Mouse (Mus musculus): Measurements from ENCODE around the gene Pex26. TPM values are rescaled to one million over a fixed set of nuclear protein-coding genes. Genes with fewer than 3 reads are reported as not detected.

The Pex26 gene
- polyA plus RNA-seq, 1 experiment from 2014 or later, result 12.8 TPM

- Histone ChIP-seq H3K27me3 (ENCODE audit: insufficient read depth, low read length) (no peaks in the 10 kb centered on the region), H3K4me2 (replicated peaks; ENCODE audit: low read depth, low read length) (no peak overlapping the region), H3K9ac (replicated peaks; ENCODE audit: low read length) (no peak overlapping the region), H3K4me1 (ENCODE audit: insufficient read depth, low read length) (no peaks in the 10 kb centered on the region), H3K27ac (ENCODE audit: low read length) (no peak overlapping the region), H3K36me3 (ENCODE audit: insufficient read depth, low read length) (no peaks in the 10 kb centered on the region), H3K9me3 (ENCODE audit: low read length) (no peaks in the 10 kb centered on the region), H3K4me3 (ENCODE audit: low read length) (no peak overlapping the region)
- ATAC-seq (ENCODE audit: low FRiP score, low TSS enrichment), result no peak
- 93% methylated on average over 5 of the region's 5 CpGs for WGBS
Measured at GRCm38 (mm10) chr6:121159616-121160015, 23.9 kb upstream of the Pex26 start.

GRCm38 (mm10) chr6:121160126-121160525, 23.3 kb upstream of the Pex26 start:
- WGBS, result 31% methylated on average over 6 of the region's 6 CpGs

DNA sequence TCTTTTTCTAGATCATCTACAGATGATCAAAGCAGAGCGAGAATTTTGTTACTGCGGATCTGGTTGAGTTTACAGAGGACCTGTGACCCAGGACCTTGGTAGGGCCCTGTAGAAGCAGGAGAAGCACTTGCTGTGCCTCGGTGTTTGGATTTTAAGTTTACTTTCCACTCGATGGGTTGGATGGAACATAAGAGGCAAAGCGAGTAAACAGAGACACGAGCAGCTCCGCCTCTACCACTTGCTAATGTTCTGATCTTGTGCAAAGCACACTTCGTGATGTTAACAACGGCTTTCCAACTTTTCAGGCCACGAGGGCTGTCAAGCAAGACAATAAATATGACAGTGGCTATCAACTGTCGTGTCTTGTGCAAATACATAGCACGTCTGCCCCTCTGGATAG, 20.9 kb upstream of the Pex26 start:
- ATAC-seq (ENCODE audit: low FRiP score, low TSS enrichment), result no peak
- H3K27me3 ChIP-seq (ENCODE audit: insufficient read depth, low read length), result no peaks in the 10 kb centered on the region

More at GRCm38 (mm10) chr6:121160126-121160525, 23.3 kb upstream of the Pex26 start:
- H3K9ac ChIP-seq (replicated peaks; ENCODE audit: low read length), result no peak overlapping the region
- no peak for ATAC-seq (ENCODE audit: low FRiP score, low TSS enrichment)
- no peaks in the 10 kb centered on the region for H3K4me1 ChIP-seq (ENCODE audit: insufficient read depth, low read length)
- H3K27ac ChIP-seq (ENCODE audit: low read length), result no peak overlapping the region
- no peaks in the 10 kb centered on the region for H3K27me3 ChIP-seq (ENCODE audit: insufficient read depth, low read length)
- no peaks in the 10 kb centered on the region for H3K9me3 ChIP-seq (ENCODE audit: low read length)
- H3K4me3 ChIP-seq (ENCODE audit: low read length), result no peak overlapping the region
- H3K36me3 ChIP-seq (ENCODE audit: insufficient read depth, low read length), result no peaks in the 10 kb centered on the region
- H3K4me2 ChIP-seq (replicated peaks; ENCODE audit: low read depth, low read length), result no peak overlapping the region

DNA sequence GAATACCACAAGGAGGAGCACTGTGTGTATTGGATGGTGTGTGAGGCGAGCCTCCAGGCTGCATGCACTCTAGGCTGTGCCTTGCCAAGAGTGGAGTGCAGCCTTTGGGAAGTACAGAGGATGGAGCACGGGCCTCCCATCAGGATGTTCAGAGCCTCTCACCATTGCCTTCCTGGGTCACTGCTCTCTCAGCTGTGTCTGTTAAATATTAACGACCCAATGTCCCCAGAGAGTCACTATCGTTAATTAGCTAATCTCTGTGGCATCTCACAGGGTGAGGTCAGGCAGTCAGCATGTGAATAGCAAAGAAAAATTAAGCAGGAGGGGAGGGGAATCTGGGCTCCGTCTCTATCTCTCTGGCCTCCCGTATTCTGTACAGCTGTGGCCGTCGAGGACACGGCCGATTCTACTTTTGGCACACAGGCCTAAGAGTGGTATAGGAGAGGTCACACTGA, 17.3 kb upstream of the Pex26 start:
- 30% methylated on average over 10 of the region's 10 CpGs for WGBS
- Histone ChIP-seq H3K4me1 (ENCODE audit: insufficient read depth, low read length) (peaks cover 20% of the 10 kb centered on the region), H3K27ac (ENCODE audit: low read length) (peak overlapping the region; percentile 54), H3K27me3 (ENCODE audit: insufficient read depth, low read length) (no peaks in the 10 kb centered on the region), H3K4me3 (ENCODE audit: low read length) (no peak overlapping the region), H3K9ac (replicated peaks; ENCODE audit: low read length) (no peak overlapping the region), H3K4me2 (replicated peaks; ENCODE audit: low read depth, low read length) (no peak overlapping the region), H3K36me3 (ENCODE audit: insufficient read depth, low read length) (no peaks in the 10 kb centered on the region), H3K9me3 (ENCODE audit: low read length) (no peaks in the 10 kb centered on the region)
- ATAC-seq (ENCODE audit: low FRiP score, low TSS enrichment), result peak; percentile 97

More for the DNA sequence above, 20.9 kb upstream of the Pex26 start:
- Histone ChIP-seq H3K4me1 (ENCODE audit: insufficient read depth, low read length) (peaks cover 15% of the 10 kb centered on the region), H3K9me3 (ENCODE audit: low read length) (no peaks in the 10 kb centered on the region), H3K27ac (ENCODE audit: low read length) (no peak overlapping the region), H3K36me3 (ENCODE audit: insufficient read depth, low read length) (no peaks in the 10 kb centered on the region), H3K4me2 (replicated peaks; ENCODE audit: low read depth, low read length) (no peak overlapping the region), H3K9ac (replicated peaks; ENCODE audit: low read length) (no peak overlapping the region), H3K4me3 (ENCODE audit: low read length) (no peak overlapping the region)
- 82% methylated on average over 12 of the region's 12 CpGs for WGBS

GRCm38 (mm10) chr6:121167381-121167975, 16.0 kb upstream of the Pex26 start:
- Histone ChIP-seq H3K9me3 (ENCODE audit: low read length) (no peaks in the 10 kb centered on the region), H3K36me3 (ENCODE audit: insufficient read depth, low read length) (no peaks in the 10 kb centered on the region), H3K27me3 (ENCODE audit: insufficient read depth, low read length) (no peaks in the 10 kb centered on the region), H3K27ac (ENCODE audit: low read length) (no peak overlapping the region), H3K4me3 (ENCODE audit: low read length) (no peak overlapping the region), H3K4me1 (ENCODE audit: insufficient read depth, low read length) (peaks cover 20% of the 10 kb centered on the region), H3K9ac (replicated peaks; ENCODE audit: low read length) (no peak overlapping the region), H3K4me2 (replicated peaks; ENCODE audit: low read depth, low read length) (no peak overlapping the region)
- WGBS, result 68% methylated on average over 7 of the region's 7 CpGs
- no peak for ATAC-seq (ENCODE audit: low FRiP score, low TSS enrichment)

GRCm38 (mm10) chr6:121171102-121171501, 12.4 kb upstream of the Pex26 start:
- Histone ChIP-seq H3K27me3 (ENCODE audit: insufficient read depth, low read length) (no peaks in the 10 kb centered on the region), H3K4me3 (ENCODE audit: low read length) (no peak overlapping the region), H3K4me1 (ENCODE audit: insufficient read depth, low read length) (peaks cover 17% of the 10 kb centered on the region), H3K9me3 (ENCODE audit: low read length) (no peaks in the 10 kb centered on the region), H3K36me3 (ENCODE audit: insufficient read depth, low read length) (no peaks in the 10 kb centered on the region), H3K27ac (ENCODE audit: low read length) (no peak overlapping the region), H3K9ac (replicated peaks; ENCODE audit: low read length) (no peak overlapping the region), H3K4me2 (replicated peaks; ENCODE audit: low read depth, low read length) (no peak overlapping the region)
- ATAC-seq (ENCODE audit: low FRiP score, low TSS enrichment), result no peak
- 74% methylated on average over 6 of the region's 6 CpGs for WGBS

DNA sequence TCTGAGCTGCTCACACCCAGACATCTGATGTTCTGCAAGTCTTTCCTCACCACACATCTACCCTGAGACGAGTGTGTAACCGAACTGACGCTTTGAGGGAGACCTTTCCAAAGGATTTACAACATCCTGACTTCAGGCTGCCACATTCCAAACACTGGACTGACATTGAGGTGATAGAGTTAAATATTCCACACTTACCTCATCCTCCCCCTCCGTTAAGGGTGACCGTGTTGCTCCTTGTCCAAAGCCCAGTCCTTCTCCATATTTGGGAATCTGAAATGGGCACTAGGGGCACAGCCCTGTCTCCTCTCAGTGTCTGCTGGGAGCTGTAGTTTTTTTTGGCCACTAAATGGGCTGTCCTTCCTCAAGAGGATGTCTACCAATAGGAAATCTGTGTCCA, 10.0 kb upstream of the Pex26 start:
- no peak for ATAC-seq (ENCODE audit: low FRiP score, low TSS enrichment)
- WGBS, result 15% methylated on average over 5 of the region's 5 CpGs
- Histone ChIP-seq H3K4me3 (ENCODE audit: low read length) (no peak overlapping the region), H3K4me1 (ENCODE audit: insufficient read depth, low read length) (peaks cover 7% of the 10 kb centered on the region; the same call in 1 of the 2 replicates), H3K9me3 (ENCODE audit: low read length) (no peaks in the 10 kb centered on the region), H3K4me2 (replicated peaks; ENCODE audit: low read depth, low read length) (no peak overlapping the region), H3K9ac (replicated peaks; ENCODE audit: low read length) (no peak overlapping the region; the same call in 1 of the 2 replicates), H3K27ac (ENCODE audit: low read length) (no peak overlapping the region), H3K36me3 (ENCODE audit: insufficient read depth, low read length) (no peaks in the 10 kb centered on the region), H3K27me3 (ENCODE audit: insufficient read depth, low read length) (no peaks in the 10 kb centered on the region)

- Histone ChIP-seq H3K4me2 (replicated peaks; ENCODE audit: low read depth, low read length) (no peak overlapping the region), H3K9me3 (ENCODE audit: low read length) (no peaks in the 10 kb centered on the region), H3K9ac (replicated peaks; ENCODE audit: low read length) (no peak overlapping the region), H3K4me3 (ENCODE audit: low read length) (no peak overlapping the region), H3K27me3 (ENCODE audit: insufficient read depth, low read length) (no peaks in the 10 kb centered on the region), H3K36me3 (ENCODE audit: insufficient read depth, low read length) (no peaks in the 10 kb centered on the region), H3K4me1 (ENCODE audit: insufficient read depth, low read length) (0 out of 2 replicates have a peak, but pooled peaks cover 7% of the 10 kb centered on the region), H3K27ac (ENCODE audit: low read length) (no peak overlapping the region)
- WGBS, result 93% methylated on average over 6 of the region's 6 CpGs
- no peak for ATAC-seq (ENCODE audit: low FRiP score, low TSS enrichment)
Measured at GRCm38 (mm10) chr6:121174761-121175160, 8.7 kb upstream of the Pex26 start.

DNA sequence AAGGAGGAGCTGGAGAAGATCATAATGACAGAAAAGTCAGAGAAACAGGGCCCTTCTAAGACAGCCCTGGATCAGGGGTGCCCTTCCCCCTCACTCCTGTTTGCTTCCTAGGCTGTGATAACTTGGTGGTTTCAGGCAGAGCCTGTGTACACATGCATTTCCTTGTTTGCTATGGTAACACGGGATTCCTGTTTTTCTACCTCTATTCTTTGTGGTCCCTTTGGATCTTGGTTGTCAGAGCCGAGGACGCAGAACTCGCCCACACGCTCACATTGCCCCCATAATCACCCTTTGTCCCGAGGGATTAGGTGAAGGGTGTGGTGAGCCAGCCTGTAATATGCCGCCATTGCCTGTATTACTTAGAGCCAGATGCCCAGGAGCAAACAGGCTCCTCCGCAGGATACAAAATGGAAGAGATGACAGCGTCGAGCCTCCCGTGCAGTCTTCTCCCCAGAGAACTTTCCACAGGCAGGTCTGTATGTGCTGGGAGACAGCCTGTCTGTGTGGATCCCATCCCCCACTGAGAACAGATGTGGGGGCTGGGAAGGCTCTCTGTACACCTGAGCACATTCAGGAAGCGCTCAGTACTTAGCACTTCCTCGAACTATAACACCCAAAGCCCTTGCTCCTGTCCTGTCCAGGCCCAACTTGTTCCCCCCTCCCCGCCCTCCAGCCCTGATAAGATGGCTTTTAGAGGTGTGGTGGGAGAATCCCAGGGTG, 7.3 kb upstream of the Pex26 start:
- 0 out of 2 replicates have a peak, but pooled peaks cover 7% of the 10 kb centered on the region for H3K4me1 ChIP-seq (ENCODE audit: insufficient read depth, low read length)
- ATAC-seq (ENCODE audit: low FRiP score, low TSS enrichment), result no peak
- no peak overlapping the region for H3K27ac ChIP-seq (ENCODE audit: low read length)
- H3K9ac ChIP-seq (replicated peaks; ENCODE audit: low read length), result no peak overlapping the region
- no peak overlapping the region for H3K4me3 ChIP-seq (ENCODE audit: low read length)
- H3K9me3 ChIP-seq (ENCODE audit: low read length), result no peaks in the 10 kb centered on the region
- H3K4me2 ChIP-seq (replicated peaks; ENCODE audit: low read depth, low read length), result no peak overlapping the region
- WGBS, result 48% methylated on average over 14 of the region's 14 CpGs
- H3K36me3 ChIP-seq (ENCODE audit: insufficient read depth, low read length), result no peaks in the 10 kb centered on the region
- H3K27me3 ChIP-seq (ENCODE audit: insufficient read depth, low read length), result no peaks in the 10 kb centered on the region

GRCm38 (mm10) chr6:121176731-121177098, 6.8 kb upstream of the Pex26 start:
- H3K9me3 ChIP-seq (ENCODE audit: low read length), result no peaks in the 10 kb centered on the region
- no peaks in the 10 kb centered on the region for H3K36me3 ChIP-seq (ENCODE audit: insufficient read depth, low read length)
- no peak overlapping the region for H3K27ac ChIP-seq (ENCODE audit: low read length)
- no peaks in the 10 kb centered on the region for H3K27me3 ChIP-seq (ENCODE audit: insufficient read depth, low read length)
- no peak overlapping the region for H3K4me3 ChIP-seq (ENCODE audit: low read length)
- no peak overlapping the region for H3K4me2 ChIP-seq (replicated peaks; ENCODE audit: low read depth, low read length)
- 67% methylated on average over 4 of the region's 4 CpGs for WGBS
- ATAC-seq (ENCODE audit: low FRiP score, low TSS enrichment), result no peak
- H3K4me1 ChIP-seq (ENCODE audit: insufficient read depth, low read length), result 0 out of 2 replicates have a peak, but pooled peaks cover 7% of the 10 kb centered on the region
- no peak overlapping the region for H3K9ac ChIP-seq (replicated peaks; ENCODE audit: low read length)
